Mouse (Mus musculus) sigmoid colon, adult 10 weeks (tissue): ENCODE data around the gene Cdkl5. TPM values are rescaled to one million over a fixed set of nuclear protein-coding genes. Genes with fewer than 3 reads are reported as not detected.

Source experiments
- polyA plus RNA-seq: library from polyadenylated mRNA; stranded (reverse); fragments of 350-450 nt; fragmentation: Illumina TruSeq; extraction: RNeasy Lipid Tissue Mini Kit (QIAGEN cat#74804); gene quantifications from one replicate; pipeline ENCODE4 v1.2.3, GENCODE M21; 2014; ENCODE audit warnings: low read depth, low replicate concordance

The Cdkl5 gene
- 4.4 TPM for polyA plus RNA-seq

GRCm38 (mm10) chrX:160994543-160995121 lies at the start of gene Cdkl5:
Gene Cdkl5, minus strand, starts transcription at chrX:160994704.

GRCm38 (mm10) chrX:160906952-160907351 lies 87.6 kb downstream of the Cdkl5 start, which contains the start of gene Gja6:
Gene Gja6, minus strand, starts transcription at chrX:160907052.

GRCm38 (mm10) chrX:160767713-160768112 lies 226.8 kb downstream of the Cdkl5 start, which contains the start of gene Rs1:
Gene Rs1, plus strand, starts transcription at chrX:160768013.

GRCm38 (mm10) chrX:160735650-160736049 lies 258.9 kb downstream of the Cdkl5 start, which contains the start of gene Ppef1:
Gene Ppef1, minus strand, starts transcription at chrX:160735765.

Other genes starting within 250 kb of the Cdkl5 start
- gene Rs1, start 226.7 kb downstream of the Cdkl5 start, polyA plus RNA-seq: not detected
- gene Gja6, start 87.7 kb downstream of the Cdkl5 start, polyA plus RNA-seq: 0.41 TPM
- gene Scml2, start 122.5 kb upstream of the Cdkl5 start, polyA plus RNA-seq: 5.9 TPM